In the genomic region with DNA sequence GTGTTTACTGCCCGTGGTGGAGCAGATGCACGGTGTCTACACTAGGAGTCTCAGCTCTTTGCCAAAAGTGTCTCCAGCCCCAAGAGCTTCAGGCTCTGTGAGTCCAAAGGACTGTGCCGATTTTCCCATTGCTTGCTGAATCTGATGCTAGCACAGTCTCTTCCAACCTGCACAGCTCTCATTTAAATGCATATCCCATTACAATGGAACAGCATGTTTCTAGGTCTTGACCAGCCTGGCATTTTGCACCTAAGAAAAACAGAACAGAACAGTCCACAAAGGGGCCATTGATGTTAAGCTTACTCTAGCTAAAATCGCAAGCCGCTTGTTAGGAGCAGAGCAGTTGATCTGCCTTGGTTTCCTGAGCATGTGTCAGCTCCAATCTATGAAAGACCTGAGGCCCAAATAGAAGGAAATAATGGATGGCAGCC, we compare ENCODE assay signal across 13 mouse cellular contexts.
A peak's percentile ranks its signal among the peaks of the same experiment; 100 is the strongest.
DNase-seq lines count a peak whose midpoint lies in the region; ATAC-seq and TF ChIP-seq lines count a peak whose summit lies in the region.
"Had no signal": no experiment of that assay in that cellular context is flagged by ENCODE, and none has a peak within 500 bp of the region (broad histone marks: within the 10 kb centered on the region; RNA-seq: fewer than 3 reads in every experiment).

No protein-coding gene starts in this region.

- no peak overlapping the region for H3K9ac ChIP-seq in liver, adult 2 months (ENCODE audit: low read depth, low read length)
- H3K9ac ChIP-seq in hindbrain, embryonic 14.5 days: no peak overlapping the region
- H3K9ac ChIP-seq: kidney, embryonic 15.5 days; lung, embryonic 15.5 days had no signal

- ATAC-seq in hindbrain, embryonic 14.5 days (ENCODE audit: low FRiP score): no peak; the same call in 1 of the 2 replicates

- DNase-seq in cerebellum, postnatal 14 days: peak; percentile 8 to 39
- DNase-seq in cerebellum, adult 8-10 months: no peak
- peak; percentile 64 for DNase-seq in liver, adult 2 months (ENCODE audit: extremely low read depth, low read depth, low spot score)
- no peak for DNase-seq in liver
- DNase-seq in hindbrain, embryonic 14.5 days (ENCODE audit: low spot score): peak; percentile 35
- no peak for DNase-seq in thymus, postnatal 10 days (ENCODE audit: low spot score in 2 of 2)
- no peak for DNase-seq in kidney, adult 11 months
- DNase-seq in ovary, postnatal 14 days (ENCODE audit: low spot score): no peak
- DNase-seq: adrenal gland, postnatal 10 days; cerebellum, adult 9-10 months; thymus, postnatal 25 days had no signal

- H3K36me3 ChIP-seq in liver, adult 2 months (ENCODE audit: control insufficient read depth, insufficient read depth, low read length): no peaks in the 10 kb centered on the region
- H3K36me3 ChIP-seq in hindbrain, embryonic 14.5 days (replicated peaks; ENCODE audit: control insufficient read depth, insufficient read depth): no peaks in the 10 kb centered on the region
- H3K36me3 ChIP-seq: kidney, embryonic 15.5 days; lung, embryonic 15.5 days had no signal

- 28% methylated on average over 5 of the region's 5 CpGs for WGBS in liver, adult 2 months
- WGBS in hindbrain, embryonic 14.5 days: 17% methylated on average over 5 of the region's 5 CpGs

- H3K79me2 ChIP-seq in liver, adult 2 months (ENCODE audit: control insufficient read depth, insufficient read depth, low read length): no peaks in the 10 kb centered on the region

- H3K4me2 ChIP-seq in hindbrain, embryonic 14.5 days (replicated peaks): no peak overlapping the region
- H3K4me2 ChIP-seq: kidney, embryonic 15.5 days; lung, embryonic 15.5 days had no signal

- no peak for TF ChIP-seq CTCF in liver, adult 2 months (IDR thresholded peaks at IDR 0.05; ENCODE audit: low read depth, low read length)

- no peaks in the 10 kb centered on the region for H3K9me3 ChIP-seq in hindbrain, embryonic 14.5 days (ENCODE audit: control insufficient read depth, low read length)
- H3K9me3 ChIP-seq: kidney, embryonic 15.5 days; lung, embryonic 15.5 days had no signal

- peaks cover 7% of the 10 kb centered on the region for H3K4me1 ChIP-seq in liver, adult 2 months (ENCODE audit: control insufficient read depth, insufficient read depth, low read length)
- peaks cover 10% of the 10 kb centered on the region; the same call in 1 of the 2 replicates for H3K4me1 ChIP-seq in hindbrain, embryonic 14.5 days (replicated peaks; ENCODE audit: control insufficient read depth, insufficient read depth, low read length)
- H3K4me1 ChIP-seq: kidney, embryonic 15.5 days; lung, embryonic 15.5 days had no signal

- H3K27me3 ChIP-seq in liver, adult 2 months (ENCODE audit: control insufficient read depth, insufficient read depth, low read length): no peaks in the 10 kb centered on the region; the same call in 1 of the 2 replicates
- H3K27me3 ChIP-seq in hindbrain, embryonic 14.5 days (ENCODE audit: control insufficient read depth, insufficient read depth, low read length): no peaks in the 10 kb centered on the region
- H3K27me3 ChIP-seq: kidney, embryonic 15.5 days; lung, embryonic 15.5 days had no signal

- H3K4me3 ChIP-seq in liver, adult 2 months (ENCODE audit: insufficient read depth, low read depth, low read length): no peak overlapping the region
- no peak overlapping the region for H3K4me3 ChIP-seq in hindbrain, embryonic 14.5 days (replicated peaks; ENCODE audit: low read length)
- H3K4me3 ChIP-seq: kidney, embryonic 15.5 days; lung, embryonic 15.5 days had no signal

- no peak overlapping the region for H3K27ac ChIP-seq in liver, adult 2 months (replicated peaks; ENCODE audit: insufficient read depth, low read depth, low read length)
- H3K27ac ChIP-seq in hindbrain, embryonic 14.5 days: no peak overlapping the region
- H3K27ac ChIP-seq: kidney, embryonic 15.5 days; lung, embryonic 15.5 days had no signal

- no peak for TF ChIP-seq POLR2A in liver, adult 2 months (IDR thresholded peaks at IDR 0.05; ENCODE audit: extremely low read depth, insufficient read depth, low read length)

Comparison
In these comparisons a context has a peak if more than half of its experiments do, and no peak if none do; other contexts are left out.
1. DNase-seq: peak in cerebellum, postnatal 14 days (2 of 2), liver, adult 2 months (single experiment) and hindbrain, embryonic 14.5 days (single experiment); none in cerebellum, adult 8-10 months (single experiment), liver (single experiment), thymus, postnatal 10 days (0 of 2), kidney, adult 11 months (single experiment) and ovary, postnatal 14 days (single experiment).